Mouse (Mus musculus) heart, adult 18-20 months (tissue): Measurements from ENCODE around the gene Tgfb2. TPM values are rescaled to one million over a fixed set of nuclear protein-coding genes. Genes with fewer than 3 reads are reported as not detected.

ENCODE experiments used
- DNase-seq, 2 experiments: peaks; one replicate each; pipeline ENCODE4 v3.0.0; 2021 to 2022; ENCODE audit warnings: mixed read lengths in 1 of 2
- total RNA-seq, 2 experiments: library from RNA; stranded (reverse); gene quantifications; 2 replicates each; pipeline ENCODE4 v1.2.3; 2021

Tgfb2 gene
- total RNA-seq, 2 experiments from 2014 or later, result 3.9 to 5.3 TPM

GRCm38 (mm10) chr1:186656201-186656600 lies 49.6 kb downstream of the Tgfb2 start:
- no peak for DNase-seq

- DNase-seq, result no peak
Observed at GRCm38 (mm10) chr1:186655096-186655495, 50.7 kb downstream of the Tgfb2 start.

- no peak for DNase-seq
Observed at GRCm38 (mm10) chr1:186652208-186652607, 53.6 kb downstream of the Tgfb2 start.

GRCm38 (mm10) chr1:186650011-186650410 lies 55.8 kb downstream of the Tgfb2 start:
- no peak for DNase-seq

- DNase-seq, result no peak
Observed at GRCm38 (mm10) chr1:186637304-186638213, 68.2 kb downstream of the Tgfb2 start.

GRCm38 (mm10) chr1:186635045-186635444 lies 70.7 kb downstream of the Tgfb2 start:
- DNase-seq, result no peak

- DNase-seq, result no peak
Observed at GRCm38 (mm10) chr1:186631457-186631856, 74.3 kb downstream of the Tgfb2 start.

GRCm38 (mm10) chr1:186630971-186631370 lies 74.8 kb downstream of the Tgfb2 start:
- no peak for DNase-seq

GRCm38 (mm10) chr1:186627451-186627995 lies 78.3 kb downstream of the Tgfb2 start:
- peak; percentile 83 to 86 for DNase-seq

GRCm38 (mm10) chr1:186624474-186624873 lies 81.3 kb downstream of the Tgfb2 start:
- DNase-seq, result no peak

GRCm38 (mm10) chr1:186621812-186622211 lies 84.0 kb downstream of the Tgfb2 start:
- no peak for DNase-seq

GRCm38 (mm10) chr1:186618285-186618684 lies 87.5 kb downstream of the Tgfb2 start:
- DNase-seq, result peak; percentile 55 to 67

GRCm38 (mm10) chr1:186611371-186611770 lies 94.4 kb downstream of the Tgfb2 start:
- no peak for DNase-seq

- no peak for DNase-seq
Observed at GRCm38 (mm10) chr1:186610481-186610880, 95.3 kb downstream of the Tgfb2 start.

GRCm38 (mm10) chr1:186609793-186610233 lies 96.0 kb downstream of the Tgfb2 start:
- peak; percentile 67 to 76 for DNase-seq

GRCm38 (mm10) chr1:186608116-186608515 lies 97.7 kb downstream of the Tgfb2 start:
- DNase-seq, result no peak

GRCm38 (mm10) chr1:186605635-186606034 lies 100.2 kb downstream of the Tgfb2 start:
- DNase-seq, result no peak

- no peak for DNase-seq
Observed at GRCm38 (mm10) chr1:186604124-186604523, 101.7 kb downstream of the Tgfb2 start.

GRCm38 (mm10) chr1:186588226-186588625 lies 117.6 kb downstream of the Tgfb2 start:
- DNase-seq, result no peak

GRCm38 (mm10) chr1:186587065-186587804 lies 118.6 kb downstream of the Tgfb2 start:
- peak; percentile 62 to 83 for DNase-seq

- no peak for DNase-seq
Observed at GRCm38 (mm10) chr1:186585571-186586164, 120.1 kb downstream of the Tgfb2 start.

- no peak for DNase-seq
Observed at GRCm38 (mm10) chr1:186583933-186584332, 121.9 kb downstream of the Tgfb2 start.
